Mouse (Mus musculus) MEL (cell line): ENCODE data around the gene Gm10309.

Experiments used
- POLR2A ChIP-seq, 2 experiments: IDR thresholded peaks; 2 replicates each; pipeline ENCODE4 v1.6.1; 2011 to 2012; ENCODE audit warnings: low read length in 2 of 2, mild to moderate bottlenecking in 2 of 2, control low read depth in 1 of 2, improper control_type of control experiment in 1 of 2, low read depth in 1 of 2, moderate library complexity in 1 of 2; ENCODE audit not compliant: control insufficient read depth in 1 of 2, insufficient read depth in 1 of 2, poor library complexity in 1 of 2
- USF1 ChIP-seq: IDR thresholded peaks from 2 replicates; pipeline ENCODE4 v1.6.1; 2014; ENCODE audit warnings: low read depth, mild to moderate bottlenecking, inconsistent platforms, low read length, improper control_type of control experiment, moderate library complexity

DNA sequence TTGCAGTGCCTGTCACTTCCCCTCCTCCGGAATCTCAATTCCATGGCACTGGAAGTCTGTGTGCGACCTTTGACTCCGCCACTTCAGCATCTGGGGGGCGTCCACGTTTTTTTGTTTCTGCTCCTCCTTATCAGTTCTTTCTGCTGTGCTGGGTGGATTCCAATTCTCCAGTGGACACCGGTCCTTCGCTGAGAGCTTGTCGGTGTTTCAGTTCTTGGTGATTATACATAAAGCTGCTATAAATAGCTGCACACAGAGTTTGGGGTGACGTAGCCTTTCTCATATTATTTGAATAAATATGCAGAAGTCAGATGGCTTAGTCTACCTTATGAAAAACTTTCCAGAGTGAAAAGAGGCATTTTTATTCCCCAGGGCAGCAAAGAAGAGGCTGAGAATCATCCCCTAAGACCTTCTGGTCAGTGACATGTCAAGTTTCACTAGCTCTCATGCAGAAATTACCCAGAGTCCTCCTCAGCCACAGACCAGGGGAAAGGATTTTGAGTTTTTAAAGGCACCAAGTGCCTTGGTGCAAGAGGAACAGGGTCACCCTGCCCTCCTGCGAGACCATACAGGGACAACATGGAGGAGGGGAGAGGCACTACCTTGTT lies 37.6 kb downstream of the Gm10309 start:
- no peak for TF ChIP-seq USF1
- TF ChIP-seq POLR2A (IDR thresholded peaks at IDR 0.05; ENCODE audit: control insufficient read depth in 1 of 2, insufficient read depth in 1 of 2, low read depth in 1 of 2, low read length in 2 of 2, poor library complexity in 1 of 2) = no peak
